Mouse (Mus musculus) gastrocnemius, postnatal 25 days (tissue): ENCODE results near the gene Nav3. TPM values are rescaled to one million over a fixed set of nuclear protein-coding genes. Genes with fewer than 3 reads are reported as not detected.

Source experiments
- DNase-seq: peaks from one replicate; pipeline ENCODE4 v3.0.0; 2022
- total RNA-seq, 2 experiments: library from RNA; stranded (reverse); gene quantifications; 1 replicate in 1 of 2; 2 replicates in 1 of 2; pipeline ENCODE4 v1.2.3; 2021

Nav3 gene
- total RNA-seq, 2 experiments from 2014 or later = 1.6 to 2.9 TPM

DNA sequence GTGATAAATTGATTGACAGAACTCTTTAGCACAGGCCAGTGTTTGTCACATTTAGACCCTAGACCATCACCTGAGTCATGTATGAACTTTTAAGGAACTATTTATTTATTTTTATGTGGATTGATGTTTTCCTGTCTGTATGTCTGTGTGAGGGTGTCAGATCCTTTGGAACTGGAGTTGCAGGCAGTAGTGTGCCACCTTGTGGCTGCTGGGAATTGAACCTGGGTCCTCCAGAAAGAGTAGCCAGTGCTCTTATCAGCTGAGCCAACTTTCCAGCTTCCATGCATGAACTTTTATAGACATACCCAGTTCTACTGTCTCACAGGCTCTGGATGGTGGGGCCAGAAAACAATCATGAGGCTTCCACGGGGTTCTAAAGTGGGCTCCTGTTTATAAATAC, 536.5 kb downstream of the Nav3 start:
- no peak for DNase-seq

- DNase-seq = no peak
Observed at GRCm38 (mm10) chr10:109907206-109907605, 548.8 kb downstream of the Nav3 start.

GRCm38 (mm10) chr10:109906413-109906785, 549.6 kb downstream of the Nav3 start:
- no peak for DNase-seq

- no peak for DNase-seq
Observed at GRCm38 (mm10) chr10:109905649-109906412, 550.2 kb downstream of the Nav3 start.

DNA sequence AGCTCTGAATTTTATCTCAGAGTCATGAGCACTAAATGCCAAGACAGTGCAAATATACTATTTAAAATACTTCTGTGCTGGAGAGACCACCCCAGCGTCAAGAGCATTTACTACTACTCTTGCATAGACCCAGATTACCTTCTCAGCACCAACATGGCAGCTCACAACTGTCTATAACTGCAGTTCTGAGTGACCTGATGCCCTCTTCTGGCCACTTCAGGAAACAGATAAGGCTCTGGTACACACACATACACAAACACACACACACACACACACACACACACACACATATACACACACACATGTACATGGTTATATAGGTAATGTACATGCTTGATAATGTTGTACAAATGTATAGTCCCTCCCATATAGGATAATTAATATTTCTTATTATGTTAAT, 551.2 kb downstream of the Nav3 start:
- no peak for DNase-seq

DNA sequence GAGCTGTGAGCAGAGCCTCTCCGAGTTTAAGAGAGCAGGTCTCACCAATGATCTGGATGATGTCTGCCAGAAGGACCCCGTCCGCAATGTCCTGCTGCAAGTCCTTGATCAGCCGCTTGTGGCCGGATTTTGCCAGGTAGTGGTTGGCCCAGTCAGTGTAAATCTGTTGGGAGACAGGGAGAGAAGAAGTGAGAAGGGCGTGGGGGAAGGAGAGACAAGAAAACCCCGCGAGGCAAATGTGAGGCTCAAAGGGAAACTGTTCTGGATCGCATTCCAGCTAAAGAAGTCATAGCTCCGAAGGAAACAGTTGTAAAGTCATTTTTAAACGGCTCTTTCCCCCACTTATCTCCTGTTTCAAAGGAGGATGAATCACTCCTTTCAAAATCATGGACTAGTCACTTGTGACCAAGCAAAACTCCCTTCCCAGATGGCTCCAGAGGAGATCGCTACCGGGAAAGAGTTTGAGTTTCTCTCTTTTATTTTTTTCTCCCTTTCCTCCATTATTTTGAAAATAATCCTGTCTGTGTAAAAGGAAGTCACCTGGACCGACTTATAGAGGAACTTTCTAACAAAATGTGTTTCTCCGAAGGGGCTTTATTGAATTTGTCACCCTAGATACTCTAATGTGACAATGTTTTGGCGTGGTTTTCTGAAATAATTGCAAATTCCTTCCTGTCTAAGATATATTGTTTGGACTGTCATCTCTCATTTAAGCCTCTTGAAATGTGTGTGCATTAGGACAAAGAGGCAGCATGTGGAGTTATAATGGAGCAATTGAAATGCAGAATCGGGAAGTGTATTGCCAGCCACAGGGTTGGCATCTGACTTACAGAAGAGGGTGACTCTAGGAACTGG, 552.1 kb downstream of the Nav3 start:
- no peak for DNase-seq

- DNase-seq = no peak
Observed at GRCm38 (mm10) chr10:109903241-109903640, 552.8 kb downstream of the Nav3 start.

- no peak for DNase-seq
Observed at GRCm38 (mm10) chr10:109889171-109889475, 566.9 kb downstream of the Nav3 start.

- no peak for DNase-seq
Observed at GRCm38 (mm10) chr10:109888355-109889170, 567.4 kb downstream of the Nav3 start.

GRCm38 (mm10) chr10:109887160-109887559, 568.8 kb downstream of the Nav3 start:
- no peak for DNase-seq

GRCm38 (mm10) chr10:109876107-109876506, 579.9 kb downstream of the Nav3 start:
- no peak for DNase-seq

- no peak for DNase-seq
Observed at GRCm38 (mm10) chr10:109875312-109875830, 580.6 kb downstream of the Nav3 start.

DNA sequence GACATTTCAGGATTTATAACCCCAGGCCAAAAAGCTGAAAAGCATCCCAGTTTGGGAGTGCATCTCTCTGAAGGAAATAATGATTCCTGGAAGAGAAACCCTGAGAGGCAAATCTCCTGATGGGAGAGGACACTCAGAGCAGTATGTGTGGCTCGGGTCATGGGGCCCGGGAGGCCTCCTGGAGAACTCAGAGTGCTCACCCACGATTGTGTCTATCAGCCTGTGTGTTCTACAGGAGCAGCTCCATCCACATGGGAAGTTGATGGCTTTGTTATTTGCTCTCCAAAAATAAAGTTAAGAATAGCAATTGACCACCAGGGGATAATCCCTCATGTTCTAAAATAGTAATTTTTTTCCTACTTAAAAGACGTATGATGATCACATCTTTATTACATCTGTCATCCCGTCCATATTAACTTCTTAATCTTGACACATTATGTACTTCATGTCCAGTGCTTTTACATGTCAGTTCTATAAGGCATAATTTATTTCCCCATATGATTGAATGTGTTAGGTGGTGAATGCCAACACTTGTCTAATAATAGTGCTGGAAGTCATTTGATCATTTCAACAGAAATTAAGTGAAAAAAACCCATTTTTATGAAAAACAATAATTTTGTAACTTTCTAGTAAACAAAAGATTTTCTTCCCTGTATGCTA, 581.2 kb downstream of the Nav3 start:
- DNase-seq = no peak

DNA sequence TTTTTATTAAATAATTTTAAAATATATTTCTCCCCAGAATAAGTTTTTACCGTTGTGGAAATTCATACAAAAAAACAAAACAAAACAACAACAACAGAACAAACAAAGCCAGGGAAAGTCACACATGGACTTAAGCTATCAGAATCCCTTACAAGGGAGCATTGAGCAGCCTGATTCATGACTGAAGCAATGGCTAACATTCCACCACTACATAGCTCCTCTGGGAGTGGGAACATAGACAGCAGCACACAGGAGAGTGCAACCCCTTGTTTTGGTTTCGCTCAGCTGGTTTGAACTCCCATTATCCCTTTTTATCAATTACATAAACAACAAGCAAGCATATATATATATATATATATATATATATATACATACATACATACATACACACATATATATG, 589.9 kb downstream of the Nav3 start:
- DNase-seq = no peak

DNA sequence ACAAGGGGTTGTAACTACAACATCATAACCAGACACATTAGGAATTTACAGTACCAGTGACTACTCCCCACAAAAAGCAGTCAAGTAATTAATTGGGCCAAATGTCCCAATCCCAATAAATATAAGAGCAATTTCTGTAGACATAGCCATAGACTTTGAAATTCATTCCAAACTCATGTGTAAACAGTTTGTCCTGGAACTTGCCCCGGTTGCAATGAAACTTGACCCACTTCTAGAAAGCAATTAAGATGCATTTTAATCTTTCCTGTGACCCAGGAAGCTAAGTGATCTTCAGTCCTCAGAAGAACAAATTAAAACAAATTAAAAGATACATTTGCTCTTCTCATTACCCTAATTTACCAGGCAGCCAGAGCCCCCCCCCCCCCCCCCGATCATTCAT, 590.6 kb downstream of the Nav3 start:
- no peak for DNase-seq

DNA sequence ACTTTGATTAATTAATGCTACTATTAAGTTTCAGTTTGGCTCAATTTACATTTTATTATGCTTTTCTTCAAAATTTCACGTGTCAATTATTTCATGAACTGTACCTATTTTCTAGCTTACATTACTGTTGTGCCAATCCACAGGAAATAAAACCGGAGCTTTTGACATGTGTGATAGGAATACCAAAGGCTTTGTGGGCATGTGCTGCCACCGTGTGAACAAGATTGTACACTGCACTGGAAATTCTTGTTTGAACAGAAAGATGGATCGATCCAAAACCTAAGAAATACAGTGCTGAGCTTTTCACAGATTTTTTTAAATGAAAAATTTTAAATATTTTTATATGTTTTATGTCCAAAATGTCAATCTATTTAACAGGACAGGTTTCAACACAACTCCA, 591.3 kb downstream of the Nav3 start:
- DNase-seq = no peak

GRCm38 (mm10) chr10:109861275-109861674, 594.7 kb downstream of the Nav3 start:
- no peak for DNase-seq

- no peak for DNase-seq
Observed at GRCm38 (mm10) chr10:109858568-109858967, 597.4 kb downstream of the Nav3 start.

DNA sequence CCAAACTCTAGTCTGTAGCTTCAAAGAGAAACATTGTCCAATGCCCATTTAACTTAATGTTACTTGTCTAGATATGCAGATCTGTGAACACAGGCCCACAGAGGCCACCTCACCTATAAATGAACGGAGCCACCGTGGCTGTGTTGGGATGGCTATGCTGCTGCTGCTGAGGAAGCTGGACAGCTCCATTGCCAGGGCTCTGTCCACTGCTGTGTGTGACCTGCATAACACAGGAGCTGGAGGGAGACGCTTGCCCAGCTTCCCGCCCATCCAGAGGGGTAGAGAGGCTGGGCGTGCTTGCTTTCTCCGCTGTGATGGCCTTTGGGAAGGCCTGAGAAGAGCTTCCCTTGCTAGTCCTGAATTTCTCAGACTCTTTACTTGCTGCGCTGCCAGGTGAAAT, 603.6 kb downstream of the Nav3 start:
- DNase-seq = no peak

- no peak for DNase-seq
Observed at GRCm38 (mm10) chr10:109847631-109848030, 608.4 kb downstream of the Nav3 start.

DNA sequence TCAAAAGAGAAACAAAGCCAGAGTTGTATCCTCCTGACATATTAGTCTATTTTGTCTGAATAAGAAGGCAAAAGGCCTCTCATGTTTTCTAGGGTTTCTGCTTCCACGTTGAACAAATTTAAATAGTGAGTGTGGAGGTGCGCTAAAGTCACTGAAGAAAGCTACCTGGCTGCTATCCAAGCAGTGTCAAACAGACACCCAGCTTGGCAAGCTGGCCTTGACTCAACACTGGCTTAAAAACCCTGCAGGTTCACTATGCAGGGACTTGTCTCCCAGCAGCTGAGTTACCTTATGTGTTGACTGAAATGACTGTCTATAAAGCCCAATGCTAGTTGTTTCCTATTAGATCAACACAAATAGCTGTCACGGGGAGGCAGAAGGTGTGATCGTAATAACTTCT, 612.3 kb downstream of the Nav3 start:
- no peak for DNase-seq

DNA sequence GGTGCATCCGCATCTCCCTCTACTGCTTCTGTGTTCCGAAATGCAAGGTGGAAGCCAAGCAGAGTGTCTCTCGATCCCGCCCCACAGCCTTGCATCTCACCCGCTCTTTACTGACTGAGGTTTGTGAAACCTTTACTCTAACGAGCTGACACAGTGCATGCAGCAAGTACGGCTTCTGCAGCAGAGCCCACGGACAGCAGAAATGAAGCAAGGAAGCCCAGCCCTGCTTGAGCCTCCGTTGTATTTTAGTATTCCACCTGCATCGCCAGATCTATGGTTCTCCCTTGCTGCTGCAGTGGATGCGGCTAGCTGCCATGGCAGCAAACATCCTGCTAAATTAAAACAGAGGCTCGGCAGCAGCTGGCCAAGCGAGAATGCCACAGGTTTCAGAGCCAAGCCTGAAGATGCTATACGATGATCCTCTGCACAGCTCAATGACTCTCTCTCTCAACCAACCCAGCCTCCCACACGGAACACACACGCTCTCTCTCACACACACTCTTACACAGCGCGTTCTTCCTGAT, 623.2 kb downstream of the Nav3 start:
- no peak for DNase-seq
